Mouse (Mus musculus) hindbrain, embryonic 14.5 days (tissue): ENCODE data around the gene Brsk2. TPM values are rescaled to one million over a fixed set of nuclear protein-coding genes. Genes with fewer than 3 reads are reported as not detected.
"Not testable (repeated sequence)": the region's sequence is repeated elsewhere in the genome, so short reads cannot be mapped to it uniquely, and the experiment has no call there.

Source experiments
- ATAC-seq: fragments of 200-750 bp; cut with Nextera tagmentation; 2 replicates; pipeline ENCODE4 v1.8.0; 2017; ENCODE audit warnings: moderate number of reproducible peaks, mild to moderate bottlenecking, moderate TSS enrichment, moderate library complexity; ENCODE audit not compliant: low FRiP score
- DNase-seq: peaks from one replicate; pipeline ENCODE4 v3.0.0-alpha.2; 2015; ENCODE audit warnings: low spot score
- H3K27ac ChIP-seq: fragments of 300-500 bp; sonication (generic); 2 replicates; pipeline ENCODE4 v1.5.1; 2014; ENCODE audit warnings: mild to moderate bottlenecking, moderate library complexity
- H3K27me3 ChIP-seq: fragments of 300-500 bp; sonication (generic); 2 replicates; pipeline ENCODE4 v1.6.1; 2014; ENCODE audit warnings: mild to moderate bottlenecking, low read length, mixed read lengths; ENCODE audit not compliant: control insufficient read depth, insufficient read depth
- H3K36me3 ChIP-seq: fragments of 300-500 bp; sonication (generic); replicated peaks from 2 replicates; pipeline ENCODE4 v1.6.1; 2014; ENCODE audit not compliant: control insufficient read depth, insufficient read depth
- H3K4me1 ChIP-seq: fragments of 300-500 bp; sonication (generic); replicated peaks from 2 replicates; pipeline ENCODE4 v1.6.1; 2014; ENCODE audit warnings: antibody characterized with exemption, low read length, mixed read lengths; ENCODE audit not compliant: control insufficient read depth, insufficient read depth
- H3K4me2 ChIP-seq: fragments of 300-500 bp; sonication (generic); replicated peaks from 2 replicates; pipeline ENCODE4 v1.6.1; 2014; ENCODE audit warnings: mild to moderate bottlenecking, moderate library complexity
- H3K4me3 ChIP-seq: fragments of 300-500 bp; sonication (generic); replicated peaks from 2 replicates; pipeline ENCODE4 v1.5.1; 2014; ENCODE audit warnings: mild to moderate bottlenecking, low read length
- H3K9ac ChIP-seq: fragments of 300-500 bp; sonication (generic); 2 replicates; pipeline ENCODE4 v1.6.1; 2014
- H3K9me3 ChIP-seq: fragments of 300-500 bp; sonication (generic); 2 replicates; pipeline ENCODE4 v1.6.1; 2016; ENCODE audit warnings: low read length; ENCODE audit not compliant: control insufficient read depth
- WGBS: fragments of 180-500 bp; shearing (Covaris S2); extraction: QIAGEN DNeasy Blood & Tissue Kit; methylation state at CpG from one replicate; pipeline ENCODE4 v1.1.7; 2014; 5-methylcytosine and 5-hydroxymethylcytosine counted together
- polyA plus RNA-seq: library from polyadenylated mRNA; unstranded; fragments of >200 nt; fragmentation: Nextera tagmentation; extraction: Ambion mirVana; gene quantifications from 2 replicates; pipeline ENCODE4 v1.2.1, GENCODE M21; 2014

Gene Brsk2
- polyA plus RNA-seq: 23.3 and 24.8 TPM in 2 replicates

- Histone ChIP-seq H3K9me3 (no peaks in the 10 kb centered on the region), H3K4me1 (peaks cover 62% of the 10 kb centered on the region), H3K27ac (peak within 1 kb of the TSS; percentile 98), H3K27me3 (no peaks in the 10 kb centered on the region), H3K9ac (peak within 1 kb of the TSS; percentile 99), H3K4me3 (peak within 1 kb of the TSS; percentile 90), H3K4me2 (peak within 1 kb of the TSS; percentile 91), H3K36me3 (peaks cover 3% of the 10 kb centered on the region; the same call in 1 of the 2 replicates)
- ATAC-seq (peak; percentile 94), DNase-seq (peak; percentile 95)
- WGBS: 2% methylated on average over 55 of the region's 55 CpGs
Observed at GRCm38 (mm10) chr7:141948906-141949798, at the start of gene Brsk2. Gene Brsk2, plus strand, starts transcription at chr7:141949751.

GRCm38 (mm10) chr7:141901825-141902224 is 47.7 kb upstream of the Brsk2 start:
- peak overlapping the region; percentile 89 for H3K9ac ChIP-seq
- H3K27me3 ChIP-seq: no peaks in the 10 kb centered on the region
- H3K4me2 ChIP-seq: peak overlapping the region; percentile 94
- H3K36me3 ChIP-seq: no peaks in the 10 kb centered on the region
- peaks cover 30% of the 10 kb centered on the region for H3K4me1 ChIP-seq
- DNase-seq (no peak), ATAC-seq (no peak; the same call in 1 of the 2 replicates)
- peak overlapping the region; percentile 86 for H3K4me3 ChIP-seq
- 1% methylated on average over 16 of the region's 16 CpGs for WGBS
- peak overlapping the region; percentile 83 for H3K27ac ChIP-seq
- H3K9me3 ChIP-seq: no peaks in the 10 kb centered on the region

- no peaks in the 10 kb centered on the region for H3K36me3 ChIP-seq
- WGBS: under 1% methylated on average over 44 of the region's 44 CpGs
Observed at GRCm38 (mm10) chr7:141902269-141902729, 47.3 kb upstream of the Brsk2 start.

GRCm38 (mm10) chr7:141902791-141903190 is 46.8 kb upstream of the Brsk2 start:
- Histone ChIP-seq H3K4me1 (peaks cover 30% of the 10 kb centered on the region), H3K9me3 (no peaks in the 10 kb centered on the region), H3K4me3 (peak overlapping the region; percentile 86), H3K9ac (peak overlapping the region; percentile 45), H3K4me2 (peak overlapping the region; percentile 94), H3K27ac (peak overlapping the region; percentile 84), H3K27me3 (no peaks in the 10 kb centered on the region), H3K36me3 (no peaks in the 10 kb centered on the region)
- 70% methylated on average over 4 of the region's 4 CpGs for WGBS
- peak; percentile 48 for DNase-seq
- ATAC-seq: no peak

More at GRCm38 (mm10) chr7:141902269-141902729, 47.3 kb upstream of the Brsk2 start:
- Histone ChIP-seq H3K27ac (peak overlapping the region; percentile 84), H3K9ac (peak overlapping the region; percentile 89), H3K4me3 (peak overlapping the region; percentile 86), H3K4me2 (peak overlapping the region; percentile 94), H3K27me3 (no peaks in the 10 kb centered on the region), H3K9me3 (no peaks in the 10 kb centered on the region), H3K4me1 (peaks cover 30% of the 10 kb centered on the region)
- DNase-seq: peak; percentile 100
- peak; percentile 96 for ATAC-seq

GRCm38 (mm10) chr7:141908591-141908990 is 41.0 kb upstream of the Brsk2 start:
- no peaks in the 10 kb centered on the region for H3K9me3 ChIP-seq
- no peak overlapping the region for H3K4me3 ChIP-seq
- H3K4me1 ChIP-seq: no peaks in the 10 kb centered on the region
- no peak overlapping the region for H3K27ac ChIP-seq
- no peak overlapping the region for H3K4me2 ChIP-seq
- no peaks in the 10 kb centered on the region for H3K27me3 ChIP-seq
- H3K36me3 ChIP-seq: no peaks in the 10 kb centered on the region
- 62% methylated on average over 6 of the region's 6 CpGs for WGBS
- ATAC-seq: no peak
- no peak overlapping the region for H3K9ac ChIP-seq
- no peak for DNase-seq

- no peaks in the 10 kb centered on the region for H3K36me3 ChIP-seq
- DNase-seq (no peak), ATAC-seq (no peak)
- no peaks in the 10 kb centered on the region for H3K27me3 ChIP-seq
- no peak overlapping the region for H3K9ac ChIP-seq
- H3K4me3 ChIP-seq: no peak overlapping the region
- WGBS: 77% methylated on average over 3 of the region's 3 CpGs
- H3K4me1 ChIP-seq: no peaks in the 10 kb centered on the region
- H3K27ac ChIP-seq: no peak overlapping the region
- H3K9me3 ChIP-seq: no peaks in the 10 kb centered on the region
- no peak overlapping the region for H3K4me2 ChIP-seq
Observed at GRCm38 (mm10) chr7:141911305-141911704, 38.2 kb upstream of the Brsk2 start.

- no peak for ATAC-seq
- H3K9me3 ChIP-seq: no peaks in the 10 kb centered on the region
- H3K36me3 ChIP-seq: no peaks in the 10 kb centered on the region
- no peak within 1 kb of the TSS for H3K9ac ChIP-seq
- H3K27ac ChIP-seq: no peak within 1 kb of the TSS
- no peak for DNase-seq
- H3K4me1 ChIP-seq: no peaks in the 10 kb centered on the region
- H3K4me2 ChIP-seq: no peak within 1 kb of the TSS
- H3K27me3 ChIP-seq: no peaks in the 10 kb centered on the region
- WGBS: 90% methylated on average over 2 of the region's 2 CpGs
- no peak within 1 kb of the TSS for H3K4me3 ChIP-seq
Observed at GRCm38 (mm10) chr7:141918407-141918806, 31.1 kb upstream of the Brsk2 start, which contains the start of gene Tollip. Gene Tollip, minus strand, starts transcription at chr7:141918507.

GRCm38 (mm10) chr7:141924121-141924520 is 25.4 kb upstream of the Brsk2 start:
- not testable (repeated sequence) for ATAC-seq, H3K9ac ChIP-seq, DNase-seq, H3K27me3 ChIP-seq, H3K4me3 ChIP-seq, H3K9me3 ChIP-seq, H3K27ac ChIP-seq, H3K4me1 ChIP-seq, H3K36me3 ChIP-seq, H3K4me2 ChIP-seq
- 96% methylated on average over 17 of the region's 17 CpGs for WGBS

- Histone ChIP-seq H3K27ac (no peak overlapping the region), H3K36me3 (no peaks in the 10 kb centered on the region), H3K4me3 (no peak overlapping the region), H3K4me2 (no peak overlapping the region), H3K27me3 (no peaks in the 10 kb centered on the region), H3K9me3 (no peaks in the 10 kb centered on the region), H3K4me1 (no peaks in the 10 kb centered on the region), H3K9ac (no peak overlapping the region)
- no peak for ATAC-seq
- WGBS: 9% methylated on average over 7 of the region's 7 CpGs
- peak; percentile 81 for DNase-seq
Observed at GRCm38 (mm10) chr7:141924917-141925316, 24.6 kb upstream of the Brsk2 start.
